Mouse (Mus musculus) midbrain, postnatal 0 days (tissue): ENCODE data around the gene Gas7. TPM values are rescaled to one million over a fixed set of nuclear protein-coding genes. Genes with fewer than 3 reads are reported as not detected.

Experiments used
- ATAC-seq: fragments of 200-750 bp; cut with Nextera tagmentation; 2 replicates; pipeline ENCODE4 v1.8.0; 2017; ENCODE audit warnings: moderate number of reproducible peaks, mild to moderate bottlenecking, moderate TSS enrichment, moderate library complexity; ENCODE audit not compliant: low FRiP score
- DNase-seq: peaks from one replicate; pipeline ENCODE4 v3.0.0-alpha.2; 2015; ENCODE audit warnings: low spot score
- H3K27ac ChIP-seq: fragments of 300-500 bp; sonication (generic); 2 replicates; pipeline ENCODE4 v1.5.1; 2014; ENCODE audit warnings: low read depth, mild to moderate bottlenecking, low read length, mixed read lengths
- H3K27me3 ChIP-seq: fragments of 300-500 bp; sonication (generic); 2 replicates; pipeline ENCODE4 v1.6.1; 2014; ENCODE audit warnings: low read length, control low read depth, mixed read lengths; ENCODE audit not compliant: insufficient read depth
- H3K36me3 ChIP-seq: fragments of 300-500 bp; sonication (generic); 2 replicates; pipeline ENCODE4 v1.6.1; 2014; ENCODE audit warnings: low read length, control low read depth, mixed read lengths; ENCODE audit not compliant: insufficient read depth
- H3K4me1 ChIP-seq: fragments of 300-500 bp; sonication (generic); 2 replicates; pipeline ENCODE4 v1.6.1; 2014; ENCODE audit warnings: mild to moderate bottlenecking, control low read depth, antibody characterized with exemption, low read length, mixed read lengths; ENCODE audit not compliant: insufficient read depth
- H3K4me2 ChIP-seq: fragments of 300-500 bp; sonication (generic); 2 replicates; pipeline ENCODE4 v1.6.1; 2014; ENCODE audit warnings: low read depth, mild to moderate bottlenecking, low read length, mixed read lengths; ENCODE audit not compliant: poor library complexity, severe bottlenecking
- H3K4me3 ChIP-seq: fragments of 300-500 bp; sonication (generic); 2 replicates; pipeline ENCODE4 v1.5.1; 2014; ENCODE audit warnings: low read depth, mild to moderate bottlenecking, low read length, moderate library complexity
- H3K9ac ChIP-seq: fragments of 300-500 bp; sonication (generic); replicated peaks from 2 replicates; pipeline ENCODE4 v1.6.1; 2014; ENCODE audit warnings: mild to moderate bottlenecking, low read length, moderate library complexity, mixed read lengths; ENCODE audit not compliant: poor library complexity, severe bottlenecking
- H3K9me3 ChIP-seq: fragments of 300-500 bp; sonication (generic); 2 replicates; pipeline ENCODE4 v1.6.1; 2016; ENCODE audit warnings: low read length, control low read depth
- CTCF ChIP-seq: IDR thresholded peaks from 2 replicates; pipeline ENCODE4 v1.5.1; 2016; ENCODE audit warnings: antibody characterized with exemption, mild to moderate bottlenecking
- WGBS: fragments of 180-500 bp; shearing (Covaris S2); extraction: QIAGEN DNeasy Blood & Tissue Kit; methylation state at CpG from one replicate; pipeline ENCODE4 v1.1.7; 2014; 5-methylcytosine and 5-hydroxymethylcytosine counted together
- polyA plus RNA-seq: library from polyadenylated mRNA; unstranded; fragments of >200 nt; fragmentation: Nextera tagmentation; extraction: Ambion mirVana; gene quantifications from 2 replicates; pipeline ENCODE4 v1.2.1, GENCODE M21; 2015
- total RNA-seq: library from RNA; depleted of rRNA; stranded (reverse); fragments of >200 nt; gene quantifications from 2 replicates; pipeline ENCODE4 v1.2.3, GENCODE M21; 2014

The Gas7 gene
- total and polyA plus RNA-seq, 2 experiments from 2014 or later: 82.1 to 118 TPM

DNA sequence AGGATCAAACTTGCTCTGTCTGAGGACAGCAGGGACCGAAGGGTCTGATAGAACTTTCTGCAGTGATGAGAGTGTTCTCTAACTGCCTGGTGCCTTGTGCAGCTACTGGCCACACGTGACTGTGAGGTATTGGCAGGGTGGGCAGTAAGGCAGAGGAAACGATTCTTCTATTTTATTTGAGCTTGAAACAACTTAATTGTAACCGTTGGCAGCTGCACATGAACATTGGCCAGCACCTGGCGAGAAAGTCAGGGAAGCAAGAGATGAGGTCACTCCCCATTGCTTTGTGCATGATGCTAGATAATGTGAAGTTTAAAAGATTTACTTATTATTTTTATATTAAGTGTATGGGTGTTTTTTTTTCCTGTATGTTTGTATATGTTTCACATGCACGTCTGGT is 77.9 kb downstream of the Gas7 start:
- Histone ChIP-seq H3K9ac (no peak overlapping the region), H3K4me1 (no peaks in the 10 kb centered on the region), H3K4me2 (no peak overlapping the region), H3K9me3 (no peaks in the 10 kb centered on the region), H3K27me3 (no peaks in the 10 kb centered on the region), H3K27ac (no peak overlapping the region), H3K36me3 (no peaks in the 10 kb centered on the region), H3K4me3 (no peak overlapping the region)
- no peak for TF ChIP-seq CTCF
- ATAC-seq (no peak), DNase-seq (no peak)
- WGBS: 84% methylated on average over 6 of the region's 6 CpGs

DNA sequence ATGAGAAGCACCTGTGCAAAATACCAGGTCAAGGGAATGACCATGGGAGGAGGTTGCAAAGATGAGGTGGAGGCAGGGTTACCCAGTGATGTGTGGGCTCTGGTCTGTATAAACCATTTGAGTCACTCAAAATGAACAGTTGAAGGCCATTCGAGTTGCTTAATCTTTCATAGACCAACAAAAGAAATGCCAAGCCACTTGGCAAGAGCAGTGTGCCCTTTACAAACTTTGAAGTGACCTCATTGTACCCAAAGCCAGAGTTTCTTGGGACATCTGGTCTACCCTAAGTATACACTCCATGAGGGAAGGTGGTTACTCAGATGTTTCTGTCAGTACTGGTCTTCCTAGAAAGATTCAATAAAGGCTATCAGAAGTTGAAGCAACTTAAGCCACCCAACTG is 80.5 kb downstream of the Gas7 start:
- DNase-seq (no peak), ATAC-seq (no peak)
- Histone ChIP-seq H3K4me1 (no peaks in the 10 kb centered on the region), H3K9ac (no peak overlapping the region), H3K27ac (no peak overlapping the region), H3K4me3 (no peak overlapping the region), H3K36me3 (no peaks in the 10 kb centered on the region), H3K9me3 (no peaks in the 10 kb centered on the region), H3K27me3 (no peaks in the 10 kb centered on the region), H3K4me2 (no peak overlapping the region)
- TF ChIP-seq CTCF: no peak
- WGBS: 76% methylated on average over 1 of the region's 1 CpGs

DNA sequence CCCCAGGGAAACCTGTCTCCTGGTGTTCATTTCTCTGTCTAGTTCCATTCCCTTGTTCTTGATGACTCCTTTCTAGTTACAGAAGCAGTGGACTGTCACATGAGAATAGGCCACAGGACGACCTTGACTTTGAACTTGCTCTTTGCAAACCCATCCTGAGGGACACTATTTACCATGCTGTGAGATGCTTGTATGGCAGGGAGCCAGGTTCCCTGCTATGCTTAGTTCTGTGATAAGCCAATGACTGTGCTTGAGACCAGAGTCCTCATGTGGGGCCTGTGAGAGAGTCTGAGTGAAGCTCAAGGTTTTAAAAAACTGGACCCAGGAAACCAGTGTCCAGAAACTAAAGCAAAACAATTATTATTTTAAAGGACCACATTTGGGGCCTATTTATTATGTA is 81.2 kb downstream of the Gas7 start:
- ATAC-seq (no peak), DNase-seq (no peak)
- H3K4me1 ChIP-seq: no peaks in the 10 kb centered on the region
- no peaks in the 10 kb centered on the region for H3K27me3 ChIP-seq
- H3K9ac ChIP-seq: no peak overlapping the region
- no peaks in the 10 kb centered on the region for H3K36me3 ChIP-seq
- TF ChIP-seq CTCF: no peak
- H3K4me3 ChIP-seq: no peak overlapping the region
- H3K27ac ChIP-seq: no peak overlapping the region
- 73% methylated on average over 1 of the region's 1 CpGs for WGBS
- no peaks in the 10 kb centered on the region for H3K9me3 ChIP-seq
- no peak overlapping the region for H3K4me2 ChIP-seq

DNA sequence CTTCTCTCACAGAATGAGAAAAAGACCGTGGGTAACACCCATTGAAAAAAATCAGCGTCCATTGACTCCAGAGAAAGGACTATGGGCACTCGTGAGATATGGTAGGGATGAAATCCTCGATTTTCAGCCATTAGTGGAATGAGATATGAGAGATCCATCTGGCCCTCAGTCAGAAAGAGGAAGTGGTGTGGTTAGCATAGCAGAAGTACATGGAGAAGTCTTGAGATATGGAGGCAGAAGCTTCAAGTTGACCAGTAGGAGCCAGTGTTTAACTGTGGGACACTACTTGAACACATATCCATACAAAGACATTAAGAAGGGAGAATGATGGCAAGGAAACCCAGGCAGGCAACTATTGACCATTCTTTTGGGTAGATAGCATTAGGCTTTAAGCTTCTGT is 82.1 kb downstream of the Gas7 start:
- H3K9ac ChIP-seq: no peak overlapping the region
- no peak for DNase-seq
- H3K4me3 ChIP-seq: no peak overlapping the region
- no peak for TF ChIP-seq CTCF
- WGBS: 87% methylated on average over 4 of the region's 4 CpGs
- no peaks in the 10 kb centered on the region for H3K27me3 ChIP-seq
- H3K4me2 ChIP-seq: no peak overlapping the region
- no peaks in the 10 kb centered on the region for H3K36me3 ChIP-seq
- H3K4me1 ChIP-seq: no peaks in the 10 kb centered on the region
- H3K9me3 ChIP-seq: no peaks in the 10 kb centered on the region
- ATAC-seq: no peak
- H3K27ac ChIP-seq: no peak overlapping the region

DNA sequence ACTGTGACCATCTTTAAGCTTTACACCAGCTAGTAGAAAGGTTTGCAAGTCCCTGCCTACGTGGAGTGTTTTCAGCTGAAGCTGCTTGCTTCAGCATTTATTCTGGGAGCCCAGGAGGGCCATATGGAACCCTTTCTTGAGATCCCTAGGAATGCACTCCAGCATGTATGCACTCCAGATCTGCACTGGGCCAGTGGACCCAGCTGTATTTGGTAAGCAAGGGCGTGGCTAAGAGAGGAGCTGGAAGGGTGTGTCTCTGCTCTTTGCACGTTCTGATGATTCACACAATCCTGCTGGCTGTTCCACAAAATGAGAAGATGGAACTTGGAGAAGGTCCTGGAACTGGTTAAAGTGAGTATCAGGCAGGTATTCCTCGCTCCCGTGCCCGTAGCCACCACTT is 83.3 kb downstream of the Gas7 start:
- WGBS: 84% methylated on average over 6 of the region's 6 CpGs
- no peaks in the 10 kb centered on the region for H3K27me3 ChIP-seq
- H3K36me3 ChIP-seq: no peaks in the 10 kb centered on the region
- ATAC-seq: no peak
- no peak overlapping the region for H3K4me3 ChIP-seq
- no peak overlapping the region for H3K27ac ChIP-seq
- no peak overlapping the region for H3K4me2 ChIP-seq
- no peak overlapping the region for H3K9ac ChIP-seq
- no peak for TF ChIP-seq CTCF
- no peaks in the 10 kb centered on the region for H3K9me3 ChIP-seq
- no peak for DNase-seq
- no peaks in the 10 kb centered on the region for H3K4me1 ChIP-seq

DNA sequence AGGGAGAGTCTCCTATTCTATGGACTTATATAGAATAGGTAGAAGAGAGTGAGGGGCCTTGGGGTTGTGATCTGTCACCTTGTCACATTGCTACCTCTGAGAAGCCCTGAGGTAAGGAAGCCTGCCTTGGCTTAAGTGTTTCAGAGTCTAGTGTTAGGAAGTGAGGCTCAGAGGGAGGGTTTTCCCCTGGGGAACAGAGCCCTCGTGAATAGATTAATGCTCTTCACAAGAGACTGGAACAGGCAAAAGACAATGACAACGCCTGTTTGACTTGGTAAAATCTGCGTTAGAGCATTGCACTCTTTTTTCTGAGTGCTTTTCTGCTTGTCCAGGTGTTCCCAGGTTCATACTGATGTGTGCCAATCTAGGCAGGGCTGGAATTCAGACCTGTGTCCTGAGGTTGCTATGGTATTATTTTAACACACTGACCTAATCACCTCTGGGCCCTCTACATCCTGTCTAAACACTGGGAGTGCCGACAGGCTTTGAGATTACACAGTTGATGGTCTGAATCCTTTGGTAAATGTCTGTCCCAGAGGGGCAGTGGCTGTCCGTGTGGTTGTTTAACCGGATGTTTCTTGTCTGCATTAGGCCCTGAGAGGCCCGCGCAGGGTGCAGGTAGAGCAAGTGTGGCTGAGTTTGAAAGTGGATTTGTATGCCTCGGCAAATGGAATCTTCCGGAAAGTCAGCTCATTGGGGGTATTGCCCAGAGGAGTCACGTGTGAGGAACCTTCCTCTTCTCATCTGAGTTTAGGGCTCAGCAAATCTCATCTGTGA is 89.6 kb downstream of the Gas7 start:
- DNase-seq (no peak), ATAC-seq (no peak)
- no peaks in the 10 kb centered on the region for H3K9me3 ChIP-seq
- TF ChIP-seq CTCF: no peak
- no peaks in the 10 kb centered on the region for H3K27me3 ChIP-seq
- H3K4me2 ChIP-seq: no peak overlapping the region
- no peak overlapping the region for H3K4me3 ChIP-seq
- peaks cover 4% of the 10 kb centered on the region; the same call in 1 of the 2 replicates for H3K4me1 ChIP-seq
- 67% methylated on average over 11 of the region's 11 CpGs for WGBS
- H3K27ac ChIP-seq: no peak overlapping the region
- no peaks in the 10 kb centered on the region for H3K36me3 ChIP-seq
- no peak overlapping the region for H3K9ac ChIP-seq
